Mouse (Mus musculus) macrophage (primary cell): Measurements from ENCODE around the gene Dirc2. TPM values are rescaled to one million over a fixed set of nuclear protein-coding genes. Genes with fewer than 3 reads are reported as not detected.

ENCODE experiments used
- H3K27ac ChIP-seq: fragments of 350-480 bp; formaldehyde crosslinking; 2 replicates; pipeline ENCODE4 v1.9.0; 2021
- H3K36me3 ChIP-seq: fragments of 350-480 bp; formaldehyde crosslinking; 2 replicates; pipeline ENCODE4 v1.9.0; 2021; ENCODE audit errors: inconsistent target
- H3K4me3 ChIP-seq: fragments of 350-480 bp; formaldehyde crosslinking; 2 replicates; pipeline ENCODE4 v1.9.0; 2021; ENCODE audit errors: inconsistent target
- H3K79me2 ChIP-seq: fragments of 350-480 bp; formaldehyde crosslinking; 2 replicates; pipeline ENCODE4 v1.9.0; 2021; ENCODE audit errors: inconsistent target
- WGBS: methylation state at CpG from one replicate; pipeline ENCODE4 v1.1.7; 2026; ENCODE audit warnings: inconsistent platforms; ENCODE audit not compliant: missing documents; 5-methylcytosine and 5-hydroxymethylcytosine counted together
- polyA plus RNA-seq: library from polyadenylated mRNA; stranded (reverse); fragments of 250-400 nt; gene quantifications from 3 replicates; pipeline ENCODE4 v1.2.4, GENCODE M21; 2018; ENCODE audit warnings: inconsistent platforms

Dirc2 gene
- polyA plus RNA-seq, 1 experiment from 2014 or later = 13.7 TPM

DNA sequence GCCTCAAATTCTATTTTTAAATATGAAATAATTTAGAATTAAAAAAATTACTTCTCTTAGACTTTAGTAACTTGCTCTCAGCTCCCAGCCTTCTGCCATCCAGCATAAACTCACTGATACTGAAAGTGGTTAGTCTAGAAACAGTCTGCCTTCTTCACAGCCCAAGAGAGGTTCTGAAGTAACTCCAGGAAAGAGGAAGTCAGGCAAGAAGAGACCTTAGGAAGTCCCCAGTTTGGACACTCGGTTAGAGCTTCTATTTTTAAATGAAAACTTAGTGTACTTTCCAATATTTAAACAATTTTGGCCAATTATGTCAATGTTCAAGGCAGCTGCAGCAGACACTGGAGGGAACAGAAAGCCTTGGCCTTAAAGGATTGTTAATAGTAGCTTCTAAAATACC lies 29.6 kb downstream of the Dirc2 start:
- 0% methylated on average over 1 of the region's 1 CpGs for WGBS
- H3K27ac ChIP-seq = peak overlapping the region; percentile 25
- peaks cover 32% of the 10 kb centered on the region; the same call in 1 of the 2 replicates for H3K79me2 ChIP-seq
- H3K36me3 ChIP-seq = peaks cover 8% of the 10 kb centered on the region; the same call in 1 of the 2 replicates
- H3K4me3 ChIP-seq = no peak overlapping the region

DNA sequence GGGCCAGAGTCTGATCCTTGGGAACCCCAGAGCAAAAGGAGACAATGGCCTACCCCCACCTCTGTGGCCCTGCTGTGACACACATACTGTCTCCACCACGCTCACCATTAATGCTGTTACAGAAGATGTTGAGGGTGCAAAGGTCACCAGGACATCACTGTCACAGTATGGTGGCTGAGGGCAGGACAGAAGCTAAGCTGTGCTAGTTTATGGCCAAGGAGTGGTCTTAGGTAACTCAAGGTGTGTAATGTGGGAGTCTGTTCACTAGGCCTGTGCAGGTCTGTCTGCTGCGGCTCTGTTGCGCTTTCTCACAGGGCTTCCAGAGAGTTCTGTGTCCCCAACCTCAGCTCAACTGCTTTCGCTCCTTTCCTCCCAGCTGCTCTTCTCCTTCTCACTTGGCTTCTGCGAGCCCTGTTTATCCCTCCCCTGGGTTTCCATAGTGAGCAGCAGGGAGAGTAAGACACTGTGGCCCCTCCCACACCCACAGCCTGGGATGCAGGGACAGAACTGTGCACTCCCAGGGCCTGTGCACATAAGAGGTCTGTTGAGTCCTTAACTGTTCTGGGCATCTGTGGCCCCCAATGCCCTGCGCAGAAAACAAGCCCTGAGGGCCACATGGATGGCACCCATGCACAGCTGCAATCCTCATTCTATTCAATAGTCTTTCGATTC lies 30.9 kb downstream of the Dirc2 start:
- Histone ChIP-seq H3K36me3 (peaks cover 14% of the 10 kb centered on the region; the same call in 1 of the 2 replicates), H3K79me2 (peaks cover 32% of the 10 kb centered on the region; the same call in 1 of the 2 replicates), H3K4me3 (no peak overlapping the region), H3K27ac (no peak overlapping the region)
- WGBS = 95% methylated on average over 6 of the region's 7 CpGs

DNA sequence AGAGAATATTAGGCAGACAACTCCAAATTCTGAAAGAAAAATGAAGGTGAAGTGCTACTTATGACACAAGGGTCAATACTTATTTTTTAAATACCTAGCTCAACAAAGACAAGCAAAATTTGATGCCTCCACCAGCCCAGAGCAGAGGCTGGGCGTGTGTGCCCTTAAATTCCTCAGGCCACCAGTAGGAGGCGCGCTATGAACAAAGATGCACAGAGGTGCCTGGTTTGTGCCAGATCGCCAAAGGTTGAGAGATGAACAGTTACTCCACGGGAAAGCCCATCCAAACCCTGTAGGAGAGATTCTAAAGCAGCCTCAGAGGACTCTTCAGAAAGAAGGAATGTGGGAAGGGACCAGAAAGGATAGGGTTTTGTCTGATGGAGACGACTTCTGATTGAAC lies 35.1 kb downstream of the Dirc2 start:
- 21% methylated on average over 6 of the region's 6 CpGs for WGBS
- peaks cover 40% of the 10 kb centered on the region; the same call in 1 of the 2 replicates for H3K36me3 ChIP-seq
- peaks cover 22% of the 10 kb centered on the region; the same call in 1 of the 2 replicates for H3K79me2 ChIP-seq
- no peak overlapping the region for H3K4me3 ChIP-seq
- no peak overlapping the region for H3K27ac ChIP-seq

GRCm38 (mm10) chr16:35732096-35732495 lies 37.1 kb downstream of the Dirc2 start:
- peaks cover 53% of the 10 kb centered on the region for H3K36me3 ChIP-seq
- WGBS = 92% methylated on average over 7 of the region's 7 CpGs
- no peak overlapping the region for H3K4me3 ChIP-seq
- no peak overlapping the region for H3K27ac ChIP-seq
- peaks cover 4% of the 10 kb centered on the region; the same call in 1 of the 2 replicates for H3K79me2 ChIP-seq

GRCm38 (mm10) chr16:35729151-35729738 lies 39.9 kb downstream of the Dirc2 start:
- H3K79me2 ChIP-seq = no peaks in the 10 kb centered on the region
- H3K36me3 ChIP-seq = peaks cover 52% of the 10 kb centered on the region
- 95% methylated on average over 7 of the region's 8 CpGs for WGBS
- no peak overlapping the region for H3K27ac ChIP-seq
- no peak overlapping the region for H3K4me3 ChIP-seq

DNA sequence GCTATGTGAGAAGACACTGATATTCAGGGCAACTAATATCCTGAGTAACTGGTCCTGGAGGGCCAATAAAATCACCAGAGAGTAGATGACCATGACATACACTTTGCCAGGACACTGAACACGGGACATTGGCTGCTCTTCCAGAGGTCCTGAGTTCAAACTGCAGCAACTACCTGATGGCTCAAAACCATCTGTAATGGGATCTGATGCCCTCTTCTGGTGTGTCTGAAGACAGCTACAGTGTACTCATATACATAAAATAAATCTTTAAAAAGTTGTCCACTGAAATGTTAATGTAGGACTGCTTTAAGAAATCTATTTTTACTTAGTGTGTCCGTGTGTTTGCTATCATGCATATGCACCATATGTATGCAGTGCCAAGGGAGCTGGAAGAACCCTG lies 42.6 kb downstream of the Dirc2 start:
- no peak overlapping the region for H3K27ac ChIP-seq
- WGBS = 92% methylated on average over 2 of the region's 2 CpGs
- H3K4me3 ChIP-seq = no peak overlapping the region
- peaks cover 50% of the 10 kb centered on the region for H3K36me3 ChIP-seq
- H3K79me2 ChIP-seq = no peaks in the 10 kb centered on the region

- Histone ChIP-seq H3K4me3 (no peak overlapping the region), H3K79me2 (no peaks in the 10 kb centered on the region), H3K36me3 (peaks cover 44% of the 10 kb centered on the region), H3K27ac (no peak overlapping the region)
- 97% methylated on average over 5 of the region's 6 CpGs for WGBS
Measured at GRCm38 (mm10) chr16:35724561-35724960, 44.6 kb downstream of the Dirc2 start.

- Histone ChIP-seq H3K27ac (no peak overlapping the region), H3K36me3 (peaks cover 35% of the 10 kb centered on the region), H3K4me3 (no peak overlapping the region), H3K79me2 (no peaks in the 10 kb centered on the region)
- WGBS = 92% methylated on average over 5 of the region's 5 CpGs
Measured at GRCm38 (mm10) chr16:35717761-35718160, 51.4 kb downstream of the Dirc2 start.

- Histone ChIP-seq H3K4me3 (no peak overlapping the region), H3K79me2 (no peaks in the 10 kb centered on the region), H3K27ac (no peak overlapping the region), H3K36me3 (peaks cover 22% of the 10 kb centered on the region)
- 97% methylated on average over 3 of the region's 3 CpGs for WGBS
Measured at GRCm38 (mm10) chr16:35716257-35716656, 52.9 kb downstream of the Dirc2 start.

DNA sequence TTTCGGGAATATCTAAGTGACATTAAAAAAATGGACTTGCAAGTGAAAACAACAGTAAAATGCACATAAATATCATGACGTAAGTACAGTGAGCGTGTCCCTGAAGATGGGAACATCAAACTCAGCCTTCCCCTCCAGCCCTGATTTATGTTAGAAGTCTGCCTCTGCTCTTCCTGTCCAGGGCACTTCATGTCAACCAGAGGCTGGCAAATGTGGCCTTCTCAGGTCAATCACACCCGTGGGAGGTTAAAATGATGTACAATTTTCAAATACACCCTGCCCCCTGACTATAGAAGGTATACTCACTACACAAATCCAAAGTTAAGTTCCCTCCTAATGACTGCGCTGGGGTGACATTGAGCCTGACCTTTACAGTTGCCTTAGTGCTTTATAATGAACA lies 53.4 kb downstream of the Dirc2 start:
- Histone ChIP-seq H3K4me3 (no peak overlapping the region), H3K36me3 (peaks cover 19% of the 10 kb centered on the region), H3K79me2 (no peaks in the 10 kb centered on the region), H3K27ac (no peak overlapping the region)
- 98% methylated on average over 5 of the region's 5 CpGs for WGBS

- Histone ChIP-seq H3K36me3 (peaks cover 19% of the 10 kb centered on the region), H3K4me3 (no peak overlapping the region), H3K79me2 (no peaks in the 10 kb centered on the region), H3K27ac (no peak overlapping the region)
- WGBS = 84% methylated on average over 6 of the region's 6 CpGs
Measured at GRCm38 (mm10) chr16:35715350-35715749, 53.8 kb downstream of the Dirc2 start.

DNA sequence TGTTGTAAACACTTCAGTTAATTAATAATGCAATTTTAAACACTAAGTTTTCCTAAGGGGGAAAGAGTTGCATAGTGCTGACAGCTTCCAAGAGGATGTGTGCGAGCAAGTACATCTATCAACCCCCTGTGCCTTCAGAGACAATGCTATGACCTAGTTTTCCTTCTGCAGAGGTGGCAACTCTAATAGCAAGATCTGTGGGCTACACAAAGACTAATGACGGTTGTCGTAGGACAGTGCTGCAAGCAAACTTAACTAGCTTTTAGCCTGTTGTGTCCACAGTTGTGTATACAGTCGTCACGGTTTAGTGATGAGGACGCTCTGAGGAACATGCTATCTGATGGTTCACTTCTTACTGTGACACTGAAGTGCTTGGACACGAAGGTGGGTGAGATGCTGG lies 54.5 kb downstream of the Dirc2 start:
- H3K4me3 ChIP-seq = no peak overlapping the region
- peaks cover 19% of the 10 kb centered on the region for H3K36me3 ChIP-seq
- H3K27ac ChIP-seq = no peak overlapping the region
- H3K79me2 ChIP-seq = no peaks in the 10 kb centered on the region
- 97% methylated on average over 7 of the region's 7 CpGs for WGBS

DNA sequence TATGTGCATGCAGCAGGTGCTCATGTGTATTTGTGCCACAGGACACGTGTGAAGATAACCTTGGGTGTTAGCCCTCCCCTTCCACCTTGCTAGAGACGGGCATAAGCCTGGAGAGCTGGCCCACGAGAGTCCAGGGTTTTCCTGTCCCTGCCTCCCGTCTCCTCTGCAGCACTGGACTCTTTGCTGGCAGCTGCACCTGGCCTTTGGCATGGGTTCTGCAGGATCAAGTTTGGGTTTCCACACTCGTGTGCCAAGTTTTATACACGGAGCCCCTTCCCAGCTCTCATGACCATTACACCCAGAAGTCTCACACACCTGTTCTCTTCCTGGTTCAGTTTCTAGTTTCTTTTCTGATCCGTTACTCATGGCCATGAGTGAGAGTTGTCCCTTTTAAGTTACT lies 55.5 kb downstream of the Dirc2 start:
- WGBS = 94% methylated on average over 7 of the region's 7 CpGs
- H3K27ac ChIP-seq = no peak overlapping the region
- H3K4me3 ChIP-seq = no peak overlapping the region
- peaks cover 13% of the 10 kb centered on the region for H3K36me3 ChIP-seq
- no peaks in the 10 kb centered on the region for H3K79me2 ChIP-seq

DNA sequence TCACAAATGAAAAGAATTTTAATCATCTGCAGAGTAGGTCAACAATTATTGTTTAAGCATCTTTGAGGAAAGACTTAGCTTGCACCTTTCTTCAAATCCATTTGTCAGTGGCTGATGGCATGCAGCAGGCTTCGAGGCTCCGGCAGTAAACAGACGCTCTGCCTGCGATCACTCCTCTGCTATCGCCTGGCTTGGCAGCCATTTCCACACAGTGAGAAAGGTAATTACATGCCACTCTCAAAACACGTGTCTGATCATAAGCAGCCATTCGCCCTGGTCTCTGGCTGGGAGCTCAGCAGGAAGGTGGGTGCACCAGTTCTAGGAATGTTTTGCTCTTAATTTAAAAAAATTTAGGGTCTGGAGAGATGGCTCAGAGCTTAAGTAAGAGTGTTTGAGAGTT lies 58.2 kb downstream of the Dirc2 start:
- no peaks in the 10 kb centered on the region for H3K79me2 ChIP-seq
- H3K4me3 ChIP-seq = no peak overlapping the region
- 94% methylated on average over 7 of the region's 7 CpGs for WGBS
- no peaks in the 10 kb centered on the region; the same call in none of the 2 replicates for H3K36me3 ChIP-seq
- H3K27ac ChIP-seq = no peak overlapping the region

DNA sequence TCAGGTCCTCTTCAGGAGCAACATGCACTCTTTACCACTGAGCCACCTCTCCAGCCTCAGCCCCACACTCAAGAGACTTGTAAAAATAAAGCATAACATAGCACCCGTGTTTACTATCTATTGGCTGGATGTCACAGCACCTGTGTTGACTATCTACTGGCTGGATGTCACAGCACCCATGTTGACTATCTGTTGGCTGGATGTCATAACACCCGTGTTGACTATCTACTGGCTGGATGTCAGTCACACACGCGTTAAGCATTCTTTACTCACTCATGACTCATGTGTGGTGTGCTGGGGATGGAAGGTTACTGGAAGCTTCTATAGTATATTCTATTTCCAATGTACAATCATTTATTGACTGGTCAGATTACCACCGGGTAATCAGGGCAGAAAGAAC lies 62.2 kb downstream of the Dirc2 start:
- WGBS = 93% methylated on average over 5 of the region's 5 CpGs

More for the DNA sequence above, 62.2 kb downstream of the Dirc2 start:
- Histone ChIP-seq H3K27ac (no peak overlapping the region), H3K79me2 (no peaks in the 10 kb centered on the region), H3K36me3 (peaks cover 22% of the 10 kb centered on the region; the same call in 1 of the 2 replicates), H3K4me3 (no peak overlapping the region)
